Mouse (Mus musculus) hindbrain, postnatal 0 days (tissue): ENCODE measurements around the gene Nt5c2. TPM values are rescaled to one million over a fixed set of nuclear protein-coding genes. Genes with fewer than 3 reads are reported as not detected.

Source experiments
- ATAC-seq: fragments of 200-750 bp; cut with Nextera tagmentation; 2 replicates; pipeline ENCODE4 v1.8.0; 2017; ENCODE audit warnings: mild to moderate bottlenecking, moderate TSS enrichment, moderate library complexity
- DNase-seq: peaks from one replicate; pipeline ENCODE4 v3.0.0-alpha.2; 2015; ENCODE audit warnings: low spot score
- H3K27ac ChIP-seq: fragments of 300-500 bp; sonication (generic); 2 replicates; pipeline ENCODE4 v1.5.1; 2014; ENCODE audit warnings: mild to moderate bottlenecking
- H3K27me3 ChIP-seq: fragments of 300-500 bp; sonication (generic); 2 replicates; pipeline ENCODE4 v1.6.1; 2014; ENCODE audit warnings: low read length, mixed read lengths; ENCODE audit not compliant: insufficient read depth
- H3K36me3 ChIP-seq: fragments of 300-500 bp; sonication (generic); 2 replicates; pipeline ENCODE4 v1.6.1; 2014; ENCODE audit warnings: low read length, mixed read lengths; ENCODE audit not compliant: insufficient read depth
- H3K4me1 ChIP-seq: fragments of 300-500 bp; sonication (generic); 2 replicates; pipeline ENCODE4 v1.6.1; 2014; ENCODE audit warnings: antibody characterized with exemption, low read length, mixed read lengths; ENCODE audit not compliant: insufficient read depth
- H3K4me2 ChIP-seq: fragments of 300-500 bp; sonication (generic); 2 replicates; pipeline ENCODE4 v1.6.1; 2014; ENCODE audit warnings: low read depth, mild to moderate bottlenecking, low read length, moderate library complexity, mixed read lengths
- H3K4me3 ChIP-seq: fragments of 300-500 bp; sonication (generic); 2 replicates; pipeline ENCODE4 v1.5.1; 2014; ENCODE audit warnings: low read length
- H3K9ac ChIP-seq: fragments of 300-500 bp; sonication (generic); replicated peaks from 2 replicates; pipeline ENCODE4 v1.6.1; 2014; ENCODE audit warnings: mild to moderate bottlenecking, low read length, moderate library complexity, mixed read lengths
- H3K9me3 ChIP-seq: fragments of 300-500 bp; sonication (generic); 2 replicates; pipeline ENCODE4 v1.6.1; 2016; ENCODE audit warnings: low read length, mixed read lengths
- CTCF ChIP-seq: IDR thresholded peaks from 2 replicates; pipeline ENCODE4 v1.5.1; 2016; ENCODE audit warnings: antibody characterized with exemption, control low read depth, low read depth
- WGBS: fragments of 180-500 bp; shearing (Covaris S2); extraction: QIAGEN DNeasy Blood & Tissue Kit; methylation state at CpG from one replicate; pipeline ENCODE4 v1.1.7; 2014; 5-methylcytosine and 5-hydroxymethylcytosine counted together
- polyA plus RNA-seq: library from polyadenylated mRNA; unstranded; fragments of >200 nt; fragmentation: Nextera tagmentation; extraction: Ambion mirVana; gene quantifications from 2 replicates; pipeline ENCODE4 v1.2.1, GENCODE M21; 2015
- total RNA-seq: library from RNA; depleted of rRNA; stranded (reverse); fragments of >200 nt; gene quantifications from 2 replicates; pipeline ENCODE4 v1.2.3, GENCODE M21; 2014

The Nt5c2 gene
- total and polyA plus RNA-seq, 2 experiments from 2014 or later: 43.4 to 79.8 TPM

DNA sequence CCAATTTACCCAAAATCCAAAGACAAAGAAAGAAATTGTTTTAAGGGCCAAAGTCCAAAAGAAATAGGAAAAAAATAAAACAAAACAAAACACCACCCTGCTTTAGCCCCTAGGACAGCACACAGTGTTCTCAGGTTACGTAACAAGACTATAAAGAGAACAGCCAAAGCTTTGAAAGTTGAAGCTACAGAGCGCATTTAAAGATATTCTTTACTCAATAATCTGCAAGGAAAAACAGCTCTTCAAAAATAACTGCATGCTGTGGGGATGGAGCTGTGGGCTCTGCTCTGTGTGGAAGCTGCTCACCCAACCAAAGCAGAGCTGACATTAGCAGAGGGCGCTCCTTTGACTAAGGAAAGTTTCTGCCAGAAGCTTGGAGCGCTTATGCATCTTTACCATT lies 106.0 kb downstream of the Nt5c2 start:
- no peak for TF ChIP-seq CTCF
- Histone ChIP-seq H3K4me1 (no peaks in the 10 kb centered on the region; the same call in 1 of the 2 replicates), H3K4me2 (no peak overlapping the region; the same call in 1 of the 2 replicates), H3K9ac (no peak overlapping the region), H3K4me3 (no peak overlapping the region), H3K9me3 (no peaks in the 10 kb centered on the region), H3K27me3 (no peaks in the 10 kb centered on the region), H3K36me3 (no peaks in the 10 kb centered on the region), H3K27ac (peak overlapping the region; percentile 60)
- 44% methylated on average over 4 of the region's 4 CpGs for WGBS
- no peak for ATAC-seq
- peak; percentile 2 for DNase-seq

DNA sequence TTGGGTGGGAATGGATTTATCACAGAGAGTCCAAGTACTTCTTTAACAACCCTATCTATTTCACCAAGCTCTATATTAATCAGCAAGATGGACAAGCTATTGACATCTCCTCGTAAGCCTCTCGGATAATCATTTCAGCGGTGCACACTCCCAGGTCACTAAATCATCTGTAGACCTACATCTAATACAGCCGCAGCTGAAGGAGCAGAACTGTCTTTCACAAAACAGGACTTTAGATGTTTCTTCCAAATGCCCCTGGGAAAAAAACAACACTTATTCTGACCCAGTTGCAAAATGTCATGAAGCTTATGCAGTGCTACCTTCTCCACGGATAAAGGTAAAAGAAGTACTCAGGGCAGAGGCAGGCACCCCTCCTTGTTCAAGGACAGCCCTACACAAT lies 106.7 kb downstream of the Nt5c2 start:
- Histone ChIP-seq H3K27ac (peak overlapping the region; percentile 61), H3K4me2 (no peak overlapping the region), H3K9ac (no peak overlapping the region), H3K9me3 (no peaks in the 10 kb centered on the region), H3K27me3 (no peaks in the 10 kb centered on the region), H3K4me1 (no peaks in the 10 kb centered on the region; the same call in 1 of the 2 replicates), H3K36me3 (no peaks in the 10 kb centered on the region), H3K4me3 (no peak overlapping the region)
- DNase-seq: no peak
- WGBS: 76% methylated on average over 5 of the region's 5 CpGs
- no peak for ATAC-seq
- no peak for TF ChIP-seq CTCF

DNA sequence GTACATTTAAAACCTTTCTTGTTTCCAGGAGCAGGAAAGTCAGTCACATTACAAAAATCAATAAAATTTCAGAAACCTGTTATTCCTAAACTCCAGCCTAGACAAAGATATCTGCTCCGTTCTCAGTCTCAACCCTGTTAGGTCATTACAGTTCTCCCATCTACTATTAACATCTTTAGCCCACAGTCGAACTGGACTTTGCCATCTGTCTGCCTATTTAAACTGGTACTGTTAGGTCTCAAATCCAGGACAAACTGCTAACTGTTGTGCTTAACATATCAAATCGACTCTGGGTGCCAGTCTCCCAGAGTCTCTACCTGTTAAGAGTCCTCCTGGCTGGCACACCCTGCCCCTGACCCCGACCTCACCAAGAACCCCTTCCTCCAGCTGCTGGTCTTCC lies 109.0 kb downstream of the Nt5c2 start:
- ATAC-seq: no peak
- Histone ChIP-seq H3K27ac (no peak overlapping the region), H3K4me3 (no peak overlapping the region), H3K9ac (no peak overlapping the region), H3K27me3 (no peaks in the 10 kb centered on the region), H3K9me3 (no peaks in the 10 kb centered on the region), H3K4me2 (no peak overlapping the region), H3K36me3 (no peaks in the 10 kb centered on the region), H3K4me1 (no peaks in the 10 kb centered on the region; the same call in 1 of the 2 replicates)
- 90% methylated on average over 4 of the region's 4 CpGs for WGBS
- TF ChIP-seq CTCF: no peak
- no peak for DNase-seq

DNA sequence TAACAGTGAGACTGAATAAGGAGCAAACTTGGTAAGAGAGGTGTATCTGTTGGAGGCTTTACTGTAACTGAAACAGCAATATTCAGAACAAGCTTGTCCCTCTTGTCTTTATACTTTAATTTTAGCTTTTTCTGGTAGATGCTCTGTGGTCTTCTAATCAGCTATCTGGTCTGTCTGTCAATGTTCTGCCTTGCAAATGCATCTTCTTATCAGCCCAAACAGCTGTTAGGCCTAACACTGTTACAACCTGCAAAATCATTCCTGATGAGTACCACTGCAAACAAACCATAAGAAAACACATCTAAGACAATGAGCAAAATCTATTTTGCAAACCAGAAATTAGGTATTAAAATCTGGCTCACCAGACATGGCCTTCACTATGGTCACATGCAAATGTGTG lies 109.6 kb downstream of the Nt5c2 start:
- no peak overlapping the region for H3K27ac ChIP-seq
- ATAC-seq (no peak), DNase-seq (no peak)
- H3K4me2 ChIP-seq: no peak overlapping the region
- no peaks in the 10 kb centered on the region for H3K27me3 ChIP-seq
- no peaks in the 10 kb centered on the region for H3K36me3 ChIP-seq
- H3K9me3 ChIP-seq: no peaks in the 10 kb centered on the region
- no peaks in the 10 kb centered on the region; the same call in 1 of the 2 replicates for H3K4me1 ChIP-seq
- H3K4me3 ChIP-seq: no peak overlapping the region
- no peak overlapping the region for H3K9ac ChIP-seq
- no peak for TF ChIP-seq CTCF

DNA sequence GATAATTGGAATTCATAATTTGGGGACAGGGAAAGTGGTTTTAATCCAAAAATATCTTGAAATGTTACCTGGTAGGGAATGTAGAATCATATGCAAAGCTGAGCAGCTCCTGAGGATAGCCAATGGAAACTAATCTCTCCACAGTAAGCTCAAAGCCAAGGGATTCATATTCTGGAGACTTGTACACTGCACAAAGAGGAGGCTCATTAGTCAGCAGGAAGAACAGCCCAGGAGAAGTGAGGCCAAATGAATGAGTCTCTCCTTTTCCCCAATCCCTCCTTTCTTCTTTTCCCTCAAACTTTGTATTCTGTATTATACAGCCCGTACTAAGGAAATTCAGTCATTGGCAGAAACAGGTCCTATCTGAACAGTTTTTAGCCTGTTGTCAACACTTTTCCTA lies 110.0 kb downstream of the Nt5c2 start:
- no peaks in the 10 kb centered on the region for H3K9me3 ChIP-seq
- no peaks in the 10 kb centered on the region; the same call in 1 of the 2 replicates for H3K4me1 ChIP-seq
- no peak overlapping the region for H3K4me2 ChIP-seq
- H3K27ac ChIP-seq: no peak overlapping the region
- no peak for DNase-seq
- H3K9ac ChIP-seq: no peak overlapping the region
- no peak overlapping the region for H3K4me3 ChIP-seq
- no peak for TF ChIP-seq CTCF
- 96% methylated on average over 1 of the region's 1 CpGs for WGBS
- H3K27me3 ChIP-seq: no peaks in the 10 kb centered on the region
- H3K36me3 ChIP-seq: no peaks in the 10 kb centered on the region
- no peak for ATAC-seq

DNA sequence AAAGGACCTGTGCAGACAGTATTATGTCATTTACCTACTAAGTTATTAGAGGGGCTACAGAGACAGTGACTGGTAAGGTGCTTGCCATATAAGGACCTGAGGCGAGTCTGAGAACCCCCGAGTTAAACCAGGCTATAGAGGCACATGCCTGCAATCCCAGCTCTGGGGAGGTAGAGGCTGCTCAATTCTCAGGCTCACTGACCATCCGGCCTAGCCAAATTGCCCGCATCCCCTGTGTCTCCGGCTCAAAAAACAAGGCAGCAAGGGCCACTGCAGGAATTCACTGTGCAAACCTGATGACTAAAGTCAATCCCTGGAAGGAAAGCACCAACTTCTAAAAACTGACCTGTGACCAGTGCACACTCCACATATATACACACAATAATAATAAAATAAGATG lies 111.6 kb downstream of the Nt5c2 start:
- H3K36me3 ChIP-seq: no peaks in the 10 kb centered on the region; the same call in 1 of the 2 replicates
- H3K27me3 ChIP-seq: no peaks in the 10 kb centered on the region
- TF ChIP-seq CTCF: no peak
- ATAC-seq (no peak), DNase-seq (no peak)
- H3K27ac ChIP-seq: no peak overlapping the region
- H3K4me1 ChIP-seq: no peaks in the 10 kb centered on the region
- no peaks in the 10 kb centered on the region for H3K9me3 ChIP-seq
- H3K9ac ChIP-seq: no peak overlapping the region
- 91% methylated on average over 5 of the region's 5 CpGs for WGBS
- no peak overlapping the region for H3K4me2 ChIP-seq
- H3K4me3 ChIP-seq: no peak overlapping the region

DNA sequence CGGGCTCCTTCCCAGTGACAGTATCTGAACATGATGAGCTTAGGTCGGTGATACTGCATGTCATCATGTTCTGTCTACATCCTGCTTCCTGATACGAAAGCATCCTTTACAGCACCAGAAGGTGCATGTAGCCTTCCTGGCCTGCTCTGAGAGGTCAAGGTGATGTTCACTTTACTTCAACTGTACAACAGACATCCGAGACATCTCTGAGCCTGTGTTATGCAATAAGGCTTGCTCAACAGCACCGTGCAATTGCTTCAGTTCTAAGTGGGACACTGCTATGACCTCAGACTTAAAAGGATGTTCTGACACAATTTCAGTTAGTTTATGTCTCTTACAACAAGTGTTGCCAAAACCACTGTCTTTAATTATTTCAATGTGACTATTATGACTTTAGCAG lies 113.6 kb downstream of the Nt5c2 start:
- ATAC-seq: no peak
- H3K9ac ChIP-seq: no peak overlapping the region
- no peak overlapping the region for H3K4me3 ChIP-seq
- peaks cover 8% of the 10 kb centered on the region for H3K36me3 ChIP-seq
- H3K27ac ChIP-seq: no peak overlapping the region
- no peak for DNase-seq
- no peaks in the 10 kb centered on the region for H3K4me1 ChIP-seq
- H3K4me2 ChIP-seq: no peak overlapping the region
- no peaks in the 10 kb centered on the region for H3K27me3 ChIP-seq
- no peaks in the 10 kb centered on the region for H3K9me3 ChIP-seq
- TF ChIP-seq CTCF: no peak
- 88% methylated on average over 5 of the region's 5 CpGs for WGBS
